Mouse (Mus musculus): Measurements from ENCODE around the gene Pygm.

Gene Pygm

DNA sequence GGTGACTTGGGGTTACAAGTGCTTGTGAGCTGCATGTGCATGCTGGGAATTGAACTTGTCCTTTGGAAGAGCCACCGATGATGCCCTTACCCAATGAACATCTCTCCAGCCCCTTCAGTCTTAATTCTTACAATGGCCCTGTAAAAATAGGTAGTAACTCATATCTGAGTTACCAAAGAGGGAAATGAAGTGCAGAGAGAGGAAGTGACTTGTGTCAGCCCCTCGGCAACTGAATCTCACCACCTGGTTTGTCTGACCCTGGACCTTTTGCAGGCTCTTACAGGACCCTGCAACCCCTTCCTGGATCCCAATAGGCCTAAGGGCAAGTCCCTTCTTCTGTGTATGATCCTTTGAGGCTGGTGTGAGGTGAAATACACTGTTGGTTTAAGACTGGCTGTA, 32.1 kb upstream of the Pygm start:
- no peak for DNase-seq (ENCODE audit: low spot score in 2 of 2)

DNA sequence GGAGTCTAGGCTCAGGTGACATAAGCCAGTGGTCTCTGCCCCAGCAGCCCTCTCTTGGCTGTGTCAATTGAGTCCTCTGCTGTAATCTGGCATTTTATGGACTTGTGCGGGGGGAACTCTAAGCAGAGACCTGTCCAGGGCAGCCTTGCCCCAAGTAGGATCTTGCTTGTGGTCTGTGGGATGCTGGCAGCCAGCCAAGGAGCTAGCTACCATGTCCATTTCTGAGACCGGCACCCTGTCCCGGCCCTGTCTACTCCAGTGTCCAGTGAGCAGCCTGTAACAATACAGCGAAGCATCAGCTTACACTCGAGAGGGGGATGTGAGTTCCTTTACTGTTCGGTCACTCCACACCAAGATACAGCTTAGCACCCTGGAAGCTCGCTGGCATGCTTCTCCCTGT, 30.2 kb upstream of the Pygm start:
- no peak for DNase-seq (ENCODE audit: low spot score in 2 of 2)

DNA sequence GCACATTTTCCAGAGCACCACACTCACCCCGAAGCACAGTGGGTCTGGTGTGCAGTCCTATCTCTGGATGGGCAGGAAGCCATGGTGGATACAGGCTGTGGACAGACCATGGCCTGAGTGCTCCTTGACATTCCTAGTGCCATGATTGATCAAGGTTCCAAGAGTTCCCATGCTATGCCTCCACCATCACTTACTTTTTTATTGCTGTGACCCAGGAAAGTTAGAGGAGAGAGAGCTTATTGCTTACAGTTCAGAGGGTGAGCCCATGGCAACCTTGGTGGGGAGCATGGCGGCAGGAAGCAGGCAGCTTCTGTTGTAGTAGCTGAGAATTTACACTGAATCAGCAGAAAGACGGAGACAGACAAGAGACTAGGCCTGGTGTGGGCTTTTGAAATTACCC, 22.9 kb upstream of the Pygm start:
- no peak for DNase-seq (ENCODE audit: low spot score in 2 of 2)

DNA sequence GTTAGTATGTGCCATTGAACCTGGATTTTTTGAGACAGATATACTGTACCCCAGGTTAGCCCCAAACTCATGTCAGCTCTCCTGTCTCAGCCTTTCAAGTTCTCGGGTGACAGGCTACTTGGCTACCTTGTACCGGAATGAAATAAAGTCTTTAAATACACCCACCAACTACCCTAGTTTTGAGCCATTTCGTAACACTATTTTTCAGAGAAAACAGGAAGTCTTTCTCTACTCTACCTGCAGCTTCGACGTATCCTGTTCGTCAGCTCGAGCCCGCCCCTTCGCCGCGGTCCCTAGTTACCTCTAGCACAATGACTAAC, 21.1 kb upstream of the Pygm start:
- no peak for DNase-seq (ENCODE audit: low spot score in 2 of 2)

DNA sequence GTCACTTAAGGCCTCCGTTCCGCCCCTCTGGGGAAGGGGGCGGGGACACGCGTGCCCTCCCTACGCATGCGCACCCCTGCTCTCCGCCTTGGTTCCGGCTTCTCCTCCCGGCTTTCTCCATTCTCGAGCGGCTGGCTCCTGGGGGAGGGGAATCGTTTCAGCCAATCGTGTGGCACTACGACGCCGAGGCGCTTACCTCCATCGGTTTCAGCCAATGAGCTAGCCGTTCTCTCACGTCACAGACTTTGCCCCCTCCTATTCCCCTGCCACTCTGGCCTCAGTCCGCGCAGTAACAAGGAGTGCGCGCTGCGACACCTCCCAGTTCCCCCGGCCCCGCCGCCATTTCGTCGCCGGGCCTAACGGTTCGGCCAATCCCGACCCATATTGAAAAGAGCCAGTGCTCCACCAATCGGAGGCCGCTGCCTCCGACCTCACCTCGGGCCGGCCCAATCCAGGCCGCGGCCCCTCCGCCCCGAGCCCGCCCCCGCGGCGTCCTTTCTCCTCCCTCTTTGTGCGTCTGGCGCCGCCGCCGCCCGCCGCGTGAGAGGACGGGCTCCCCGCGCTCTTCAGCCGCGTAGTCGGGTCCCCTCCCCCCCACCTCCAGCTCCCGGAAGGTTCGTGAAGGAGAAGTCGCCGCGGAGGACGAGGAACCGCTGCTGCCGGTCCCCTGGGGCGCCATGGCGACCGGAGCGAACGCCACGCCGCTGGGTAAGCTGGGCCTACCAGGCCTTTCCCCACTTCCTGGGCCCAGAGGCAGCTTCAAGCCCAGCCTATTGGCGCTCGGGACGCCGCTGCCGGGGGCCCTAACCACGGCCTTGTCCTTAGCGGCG, 20.6 kb upstream of the Pygm start, which contains the start of gene Sf1:
Gene Sf1 (plus strand): TSS at position 280 of the 830 bp plus-strand sequence.
- DNase-seq (ENCODE audit: low spot score in 2 of 2), result peak; percentile 97 to 99

DNA sequence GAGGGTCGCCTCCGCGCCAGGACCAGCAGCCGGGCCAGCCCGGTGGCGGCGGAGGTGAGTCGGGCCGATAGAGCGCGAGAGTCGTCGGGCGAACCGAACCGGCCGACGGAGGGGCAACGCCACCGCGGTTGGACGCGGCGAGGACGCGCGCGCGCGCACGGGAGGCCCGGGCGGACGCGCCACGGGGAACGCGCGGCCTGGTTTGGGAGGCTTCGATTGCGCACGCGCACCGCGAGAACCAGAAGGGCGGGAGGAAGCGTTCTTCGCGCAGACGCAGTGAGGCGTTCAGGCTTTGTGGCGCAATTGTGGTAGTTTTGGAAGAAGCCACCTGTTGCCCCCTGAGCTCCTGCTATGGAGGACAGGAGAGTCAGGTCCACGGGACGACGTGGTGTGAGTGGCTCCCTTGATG, 19.9 kb upstream of the Pygm start:
- DNase-seq (ENCODE audit: low spot score in 2 of 2), result peak; percentile 84 to 93

DNA sequence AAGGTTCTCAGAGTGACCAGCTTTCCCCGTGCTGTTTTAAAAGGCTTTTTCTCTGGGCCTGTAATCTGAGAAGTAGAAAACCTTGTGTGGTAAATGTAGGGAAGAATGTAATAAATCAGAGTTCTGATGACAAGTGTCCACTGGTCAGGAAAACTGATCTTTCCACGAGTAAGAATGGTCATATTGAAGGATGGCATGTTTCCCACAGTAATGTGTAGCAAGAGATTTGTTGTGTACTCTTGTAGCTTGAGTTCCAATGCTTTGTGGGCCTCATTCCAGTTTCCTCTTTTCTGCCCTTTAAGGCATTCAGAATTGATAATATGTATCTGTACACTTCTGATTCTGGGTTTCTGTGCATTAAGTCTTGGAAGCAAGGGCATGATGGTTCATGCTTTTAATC, 19.4 kb upstream of the Pygm start:
- DNase-seq (ENCODE audit: low spot score in 2 of 2), result no peak

DNA sequence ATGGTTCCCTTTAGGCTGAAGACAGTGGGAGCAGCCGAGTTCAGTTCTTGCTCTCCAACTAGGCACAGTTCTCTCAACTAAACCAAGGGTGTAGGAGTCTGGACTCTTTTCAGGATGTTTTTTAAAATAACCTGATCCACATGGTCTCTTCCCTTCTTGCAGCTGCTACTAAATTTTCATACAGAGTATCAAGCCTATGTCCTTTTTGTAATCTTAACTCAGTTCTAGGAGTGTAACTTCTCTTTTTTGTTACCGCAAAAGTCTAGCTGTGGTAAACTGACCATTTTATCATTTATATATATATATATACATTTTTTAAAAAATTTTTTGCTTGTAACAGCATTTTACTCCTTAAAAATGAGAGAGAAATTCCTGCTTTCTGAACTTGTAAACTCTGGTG, 14.0 kb upstream of the Pygm start:
- DNase-seq (ENCODE audit: low spot score in 2 of 2), result no peak

DNA sequence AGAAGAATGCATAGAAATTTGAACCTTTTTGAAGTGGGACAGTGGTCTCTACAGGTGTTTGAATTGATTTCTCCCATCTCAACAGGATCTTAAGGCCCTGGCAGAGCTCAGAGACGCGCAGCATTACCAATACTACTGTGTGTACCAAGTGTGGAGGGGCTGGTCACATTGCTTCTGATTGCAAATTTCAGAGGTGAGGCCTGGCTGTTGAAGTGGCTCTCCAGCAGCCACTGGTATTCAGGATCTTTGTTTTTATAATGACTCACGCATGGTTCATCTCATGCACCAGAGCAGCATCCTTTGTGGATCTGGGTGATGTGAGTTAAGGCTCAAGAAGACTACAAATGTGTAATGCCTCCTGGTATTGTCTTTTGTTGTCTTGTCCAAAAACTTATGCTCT, 11.8 kb upstream of the Pygm start:
- no peak for DNase-seq (ENCODE audit: low spot score in 2 of 2)

DNA sequence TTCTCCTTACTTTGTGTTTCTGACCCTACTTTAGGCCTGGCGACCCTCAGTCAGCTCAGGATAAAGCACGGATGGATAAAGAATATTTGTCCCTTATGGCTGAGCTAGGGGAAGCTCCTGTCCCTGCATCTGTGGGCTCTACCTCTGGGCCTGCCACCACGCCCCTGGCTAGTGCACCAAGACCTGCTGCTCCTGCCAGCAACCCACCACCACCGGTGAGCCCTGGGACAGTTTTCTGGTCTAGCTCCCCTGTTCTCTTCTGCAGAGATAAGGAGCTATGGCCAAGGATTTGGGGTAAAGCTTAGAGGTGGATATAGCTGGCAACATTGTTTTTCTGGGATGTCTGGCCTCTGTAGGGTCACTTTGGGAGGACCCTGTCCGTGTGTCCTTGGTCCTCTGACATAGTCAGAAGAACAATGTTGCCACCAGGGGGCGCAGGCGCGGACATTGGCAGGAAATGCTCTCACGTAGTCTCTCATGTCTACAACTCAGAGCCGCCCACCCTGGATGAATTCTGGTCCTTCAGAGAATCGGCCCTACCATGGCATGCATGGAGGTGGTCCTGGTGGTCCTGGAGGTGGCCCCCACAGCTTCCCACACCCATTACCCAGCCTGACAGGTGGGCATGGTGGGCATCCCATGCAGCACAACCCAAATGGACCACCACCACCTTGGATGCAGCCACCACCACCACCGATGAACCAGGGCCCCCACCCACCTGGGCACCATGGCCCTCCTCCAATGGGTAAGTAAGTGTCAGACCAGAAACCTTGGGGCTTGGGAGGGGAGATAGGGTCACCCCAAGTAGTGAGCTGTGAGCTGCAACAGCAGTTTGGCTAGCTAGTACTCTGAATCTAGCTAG, 10.4 kb upstream of the Pygm start:
- DNase-seq (ENCODE audit: low spot score in 2 of 2), result peak; percentile 79 to 90

DNA sequence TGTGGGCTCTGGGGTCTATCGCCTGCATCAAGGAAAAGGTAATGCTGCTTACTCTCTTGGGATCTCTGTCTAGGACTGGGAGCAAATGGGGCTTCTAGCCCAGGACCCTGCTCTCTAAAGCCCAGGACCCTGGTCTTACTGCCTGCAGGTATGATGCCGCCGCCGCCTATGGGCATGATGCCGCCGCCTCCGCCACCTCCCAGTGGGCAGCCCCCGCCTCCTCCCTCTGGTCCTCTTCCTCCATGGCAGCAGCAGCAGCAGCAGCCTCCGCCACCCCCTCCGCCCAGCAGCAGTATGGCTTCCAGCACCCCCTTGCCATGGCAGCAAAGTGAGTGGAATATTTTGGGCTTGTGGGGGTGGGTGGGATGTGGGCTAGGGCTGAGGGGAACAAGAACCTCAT, 9.6 kb upstream of the Pygm start:
- DNase-seq (ENCODE audit: low spot score in 2 of 2), result no peak

DNA sequence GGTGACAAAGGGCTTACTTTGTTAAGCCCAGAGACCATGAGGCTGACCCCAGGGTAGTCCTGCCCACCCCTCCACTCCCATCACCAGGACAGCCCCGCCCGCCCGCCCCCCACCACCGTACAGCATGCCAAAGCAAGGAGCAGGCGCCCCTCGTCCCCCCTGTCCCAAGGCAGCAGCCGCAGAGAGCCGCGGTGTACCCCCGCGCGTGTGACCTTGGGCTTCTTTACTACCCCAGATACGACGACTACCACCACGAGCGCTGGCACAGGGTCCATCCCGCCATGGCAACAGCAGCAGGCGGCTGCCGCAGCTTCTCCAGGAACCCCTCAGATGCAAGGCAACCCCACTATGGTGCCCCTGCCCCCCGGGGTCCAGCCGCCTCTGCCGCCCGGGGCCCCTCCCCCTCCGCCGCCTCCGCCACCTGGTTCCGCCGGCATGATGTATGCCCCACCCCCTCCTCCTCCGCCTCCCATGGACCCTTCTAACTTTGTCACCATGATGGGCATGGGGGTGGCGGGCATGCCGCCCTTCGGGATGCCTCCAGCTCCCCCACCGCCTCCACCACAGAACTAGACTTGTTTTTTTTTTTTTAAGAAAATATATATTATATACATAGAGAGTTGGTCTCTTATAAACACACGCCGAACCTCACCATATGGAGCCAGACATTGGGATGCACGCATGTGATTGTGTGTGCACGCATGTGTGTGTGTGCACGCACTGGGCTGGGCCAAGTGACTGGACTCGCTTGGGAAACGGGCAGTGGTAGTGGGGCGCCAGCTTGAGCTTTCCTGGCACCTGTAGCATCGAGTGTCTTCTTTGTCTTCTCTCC, 8.6 kb upstream of the Pygm start:
- no peak for DNase-seq (ENCODE audit: low spot score in 2 of 2)

DNA sequence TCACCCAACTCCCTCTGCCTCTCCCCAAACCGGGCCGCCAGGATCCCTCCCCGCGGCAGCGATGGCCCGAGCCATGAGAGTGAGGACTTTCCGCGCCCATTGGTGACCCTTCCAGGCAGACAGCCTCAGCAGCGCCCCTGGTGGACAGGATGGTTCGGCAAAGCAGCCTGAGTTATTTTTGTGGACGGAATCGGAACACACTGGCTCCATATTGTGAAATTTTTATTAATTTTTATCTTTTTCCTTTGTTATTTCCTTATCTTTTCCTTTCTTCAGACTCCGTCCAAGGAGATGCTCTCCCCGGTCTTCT, 8.0 kb upstream of the Pygm start:
- peak; percentile 66 to 82 for DNase-seq (ENCODE audit: low spot score in 2 of 2)

DNA sequence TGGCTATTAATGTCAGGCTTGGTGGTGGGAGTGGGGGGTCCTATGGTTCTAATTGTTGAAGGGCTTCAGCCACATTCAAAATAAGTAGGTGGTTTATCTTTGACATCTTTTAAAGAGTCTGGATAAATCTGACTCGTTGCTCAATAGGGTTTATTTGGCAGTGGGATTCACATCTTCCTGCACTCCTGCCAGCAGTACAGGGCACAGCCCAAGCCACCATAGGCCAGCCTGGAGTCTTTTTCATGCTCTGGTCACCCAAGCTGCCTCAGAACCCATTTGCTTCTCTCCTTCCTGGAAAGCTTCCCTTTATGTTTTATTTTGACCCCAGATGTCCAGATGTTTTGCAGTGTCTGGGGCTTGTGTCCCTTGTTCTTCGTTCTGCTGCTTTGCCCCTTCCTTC, 7.6 kb upstream of the Pygm start:
- DNase-seq (ENCODE audit: low spot score in 2 of 2), result no peak

DNA sequence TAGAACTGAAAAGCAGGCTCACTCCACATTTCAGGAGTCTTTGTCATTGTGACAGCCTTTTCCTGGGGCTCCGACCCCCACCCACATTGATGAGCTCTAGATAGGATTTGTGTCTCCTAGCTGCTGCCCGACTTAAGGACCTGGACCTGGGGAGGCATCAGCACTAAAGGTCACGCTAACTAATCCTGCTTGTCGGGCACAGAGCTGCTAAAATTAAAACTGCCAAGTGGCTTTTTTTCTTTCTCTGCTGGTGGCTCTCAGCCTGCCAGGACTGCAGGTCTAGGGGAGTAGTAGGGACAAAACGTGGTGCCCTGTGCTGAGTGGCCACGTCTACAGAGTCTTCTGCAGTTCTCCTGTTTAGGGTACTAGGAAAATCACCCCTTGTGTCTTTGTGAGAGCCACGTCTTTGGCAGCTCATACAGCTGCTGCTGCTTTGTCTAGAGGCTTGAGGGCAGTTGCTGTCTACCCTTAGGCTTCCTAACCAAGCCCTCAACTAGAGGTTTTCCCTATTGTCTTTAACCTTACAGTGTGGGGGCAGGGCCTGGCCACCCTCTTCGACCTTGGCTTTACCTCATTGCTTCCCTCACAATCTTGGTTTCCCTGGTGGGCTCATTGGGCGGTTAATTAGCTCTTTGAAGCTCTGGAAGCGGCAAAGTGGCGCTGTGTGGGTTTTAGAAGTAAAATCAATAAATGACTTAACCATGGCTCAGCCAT, 6.7 kb upstream of the Pygm start:
- DNase-seq (ENCODE audit: low spot score in 2 of 2), result no peak

DNA sequence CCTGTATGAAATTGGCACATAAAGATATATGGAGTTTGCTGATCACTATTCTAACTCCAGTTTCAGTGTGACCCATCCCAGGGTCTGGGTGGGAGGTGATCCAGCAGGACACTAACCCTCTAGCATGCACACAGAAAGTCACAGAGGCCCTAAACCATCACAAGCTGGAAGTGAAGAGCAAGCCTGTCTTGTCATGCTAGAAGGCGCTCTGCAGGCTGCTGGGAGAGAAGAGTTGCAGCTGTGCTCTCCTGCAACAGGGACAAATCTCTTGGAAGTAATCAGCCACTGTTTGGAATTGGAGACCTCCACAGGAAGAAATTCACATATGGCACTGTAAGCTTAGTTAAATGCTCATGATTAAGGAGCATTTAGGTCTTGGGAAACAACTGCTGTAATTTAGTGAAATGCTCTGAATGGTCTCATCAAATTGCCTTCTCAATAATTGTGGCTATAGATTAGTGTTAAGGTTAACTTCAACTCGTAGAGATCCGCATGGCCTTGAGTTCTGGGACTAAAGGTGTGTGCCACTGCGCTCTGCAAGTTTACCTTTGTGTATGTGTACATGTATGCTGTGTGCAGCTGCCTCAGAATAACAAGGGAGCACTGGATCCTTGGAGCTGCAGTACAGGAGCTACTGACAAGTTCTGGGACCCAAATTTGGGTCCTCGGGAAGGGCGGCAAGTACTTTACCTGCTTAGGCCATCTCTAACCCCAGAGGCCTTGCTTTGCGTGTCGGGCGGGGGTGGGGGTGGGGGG, 3.6 kb upstream of the Pygm start:
- no peak for DNase-seq (ENCODE audit: low spot score in 2 of 2)

DNA sequence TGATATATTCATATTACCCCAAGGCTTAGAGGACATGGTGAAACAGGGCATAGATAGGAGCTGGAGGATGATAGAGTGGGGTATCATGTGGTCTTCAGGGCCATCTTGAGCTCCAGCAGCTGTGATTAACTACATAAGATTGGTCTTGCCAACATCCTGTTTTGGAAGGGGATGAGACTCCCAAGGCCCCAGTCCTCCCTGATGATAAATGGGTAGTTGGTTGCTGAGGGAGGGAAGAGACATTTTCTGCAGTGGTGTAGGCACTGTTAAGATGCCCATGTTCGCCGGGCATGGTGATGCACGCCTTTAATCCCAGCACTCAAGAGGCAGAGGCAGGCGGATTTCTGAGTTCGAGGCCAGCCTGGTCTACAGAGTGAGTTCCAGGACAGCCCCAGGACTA, 3.0 kb upstream of the Pygm start:
- DNase-seq (ENCODE audit: low spot score in 2 of 2), result no peak

DNA sequence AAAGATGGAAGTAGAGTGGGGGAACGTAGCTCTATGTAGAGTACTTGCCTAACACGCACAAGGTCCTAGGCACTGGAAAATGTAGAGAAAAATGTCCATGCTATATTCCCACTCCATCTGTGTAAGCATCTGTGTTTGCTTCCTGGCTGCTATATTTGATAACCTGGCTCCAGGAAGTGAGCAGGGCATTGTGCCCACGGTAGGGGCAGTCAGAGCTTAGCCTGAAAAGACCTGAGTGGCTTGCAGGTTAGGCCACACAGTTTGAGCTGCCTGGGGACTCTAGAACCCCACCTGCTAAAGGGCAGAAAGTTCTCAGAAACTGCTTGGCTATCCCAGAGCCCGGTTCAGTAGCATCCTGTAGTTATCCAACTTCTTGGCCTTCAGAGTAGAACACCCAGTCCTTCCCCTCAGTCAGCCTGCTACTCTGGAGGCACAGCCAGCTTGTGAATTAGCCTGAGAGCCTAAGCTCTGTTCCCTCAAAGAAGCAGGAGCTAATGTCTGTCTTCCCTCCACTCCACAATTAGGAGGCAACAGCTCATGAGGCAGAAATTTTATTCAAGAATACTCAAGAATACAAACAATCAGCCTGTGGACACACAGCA, 1.8 kb upstream of the Pygm start:
- DNase-seq (ENCODE audit: low spot score in 2 of 2), result no peak

DNA sequence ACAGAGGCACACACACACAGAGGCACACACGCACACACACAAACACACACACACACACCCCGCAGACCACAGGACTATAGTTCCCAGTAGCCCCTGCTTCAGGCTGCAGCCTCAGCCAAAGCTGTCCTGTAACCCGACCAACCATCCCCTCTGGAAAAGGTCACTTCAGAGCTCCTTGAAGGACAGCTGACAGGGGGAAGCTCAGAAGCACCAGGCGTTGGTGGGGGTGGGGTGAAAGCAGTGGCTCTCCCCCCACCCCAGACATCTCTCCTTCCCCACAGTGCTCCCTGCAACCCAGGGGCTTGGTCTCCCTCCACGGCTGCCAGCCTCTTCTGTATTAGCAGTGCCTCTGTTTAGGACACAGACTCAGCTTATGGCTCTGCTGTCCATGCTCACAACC, 729 bp upstream of the Pygm start:
- no peak for DNase-seq (ENCODE audit: low spot score in 2 of 2)

DNA sequence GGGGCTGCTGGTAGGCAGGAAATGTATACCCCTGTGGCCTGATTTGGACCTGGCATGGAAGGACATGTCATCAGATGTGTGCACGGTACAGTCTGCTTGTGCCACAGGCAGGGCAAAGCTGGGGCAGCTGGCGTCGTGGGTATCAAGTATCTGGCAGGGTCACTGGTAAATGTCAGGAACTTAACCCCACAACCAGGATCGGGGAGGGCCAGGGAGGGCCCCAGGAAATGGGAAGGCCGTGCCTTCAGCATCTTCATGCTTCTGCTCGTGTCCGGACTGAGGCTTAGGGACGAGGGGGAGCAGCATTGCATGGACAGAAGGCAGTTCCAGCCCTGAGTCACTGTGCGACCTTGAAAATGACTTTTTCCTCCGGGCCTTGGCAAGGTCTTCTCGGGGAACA, 755 bp downstream of the Pygm start:
- DNase-seq (ENCODE audit: low spot score in 2 of 2), result no peak

DNA sequence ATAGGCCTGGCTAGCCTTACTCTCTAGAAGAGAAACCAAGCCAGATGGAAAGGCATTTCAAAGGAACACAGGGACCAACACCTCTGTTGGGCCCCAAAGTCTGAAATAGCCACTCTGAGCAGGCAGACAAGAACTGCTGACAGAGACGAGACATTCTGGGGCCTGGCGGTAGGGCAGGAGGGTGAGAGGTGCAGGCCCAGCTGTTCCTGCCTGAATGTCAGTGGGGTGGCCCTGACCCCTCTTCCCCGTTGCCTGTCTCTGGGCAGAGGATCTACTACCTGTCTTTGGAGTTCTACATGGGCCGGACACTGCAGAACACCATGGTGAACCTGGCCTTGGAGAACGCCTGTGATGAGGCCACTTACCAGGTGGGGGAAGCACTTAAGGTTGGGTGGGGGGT, 1.2 kb downstream of the Pygm start:
- DNase-seq (ENCODE audit: low spot score in 2 of 2), result no peak

Measured in cerebellum, postnatal 4 days (tissue).